Mouse (Mus musculus) testis, adult 2 months (tissue): ENCODE data around the gene Msantd3. TPM values are rescaled to one million over a fixed set of nuclear protein-coding genes. Genes with fewer than 3 reads are reported as not detected.
A peak's percentile ranks its signal among the peaks of the same experiment; 100 is the strongest.

Experiments used
- H3K27ac ChIP-seq: fragments of 200-500 bp; 2 replicates; pipeline ENCODE4 v1.5.1; 2012; ENCODE audit warnings: low read depth, low read length; ENCODE audit not compliant: control insufficient read depth, insufficient read depth
- H3K27me3 ChIP-seq: fragments of 200-500 bp; 2 replicates; pipeline ENCODE4 v1.6.1; 2012; ENCODE audit warnings: mild to moderate bottlenecking, low read length, moderate library complexity; ENCODE audit not compliant: control insufficient read depth, insufficient read depth
- H3K36me3 ChIP-seq: fragments of 200-500 bp; 2 replicates; pipeline ENCODE4 v1.6.1; 2012; ENCODE audit warnings: mild to moderate bottlenecking, low read length; ENCODE audit not compliant: control insufficient read depth, insufficient read depth
- H3K4me1 ChIP-seq: fragments of 200-500 bp; 2 replicates; pipeline ENCODE4 v1.6.1; 2012; ENCODE audit warnings: low read length; ENCODE audit not compliant: control insufficient read depth, insufficient read depth
- H3K4me3 ChIP-seq: fragments of 200-500 bp; 2 replicates; pipeline ENCODE4 v1.5.1; 2012; ENCODE audit warnings: low read depth, mild to moderate bottlenecking, low read length, moderate library complexity, mixed read lengths; ENCODE audit not compliant: control insufficient read depth
- CTCF ChIP-seq: fragments of 200-500 bp; IDR thresholded peaks from 2 replicates; pipeline ENCODE4 v1.5.1; 2012; ENCODE audit warnings: low read depth, mild to moderate bottlenecking, inconsistent platforms, low read length, moderate library complexity; ENCODE audit not compliant: control insufficient read depth, insufficient read depth, insufficient replicate concordance
- POLR2A ChIP-seq: fragments of 200-500 bp; IDR thresholded peaks from 2 replicates; pipeline ENCODE4 v1.6.1; 2012; ENCODE audit warnings: low read depth, mild to moderate bottlenecking, inconsistent platforms, low read length, moderate library complexity; ENCODE audit not compliant: control insufficient read depth
- polyA plus RNA-seq: library from polyadenylated mRNA; depleted of rRNA; stranded (reverse); fragments of >200 nt; gene quantifications from 2 replicates; pipeline ENCODE4 v1.2.3, GENCODE M21; 2012

The Msantd3 gene
- polyA plus RNA-seq, 1 experiment = 4.3 TPM

DNA sequence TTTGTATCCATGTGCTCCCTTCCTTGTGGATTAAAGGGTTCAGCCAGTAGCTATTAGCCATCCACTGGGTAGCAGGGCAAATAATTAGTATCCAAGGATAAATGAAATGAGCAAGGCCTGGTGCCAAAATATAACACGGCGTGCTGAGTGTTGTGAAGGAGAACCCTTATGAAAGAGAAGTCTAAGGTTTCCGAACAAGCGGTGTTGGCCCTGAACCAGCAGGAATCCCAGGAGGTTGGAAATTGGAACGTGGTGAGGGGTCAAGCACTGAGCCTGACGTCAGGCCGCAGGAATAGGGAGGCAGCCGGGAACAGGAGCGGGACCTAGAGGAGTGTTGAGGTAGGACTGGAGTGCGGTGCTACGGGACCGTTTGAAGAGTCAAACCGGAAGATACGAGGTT, 19.9 kb downstream of the Msantd3 start:
- Histone ChIP-seq H3K27me3 (no peaks in the 10 kb centered on the region), H3K27ac (no peak overlapping the region), H3K36me3 (no peaks in the 10 kb centered on the region), H3K4me3 (peak overlapping the region; percentile 19), H3K4me1 (peaks cover 12% of the 10 kb centered on the region)
- TF ChIP-seq CTCF (no peak), POLR2A (no peak)

GRCm38 (mm10) chr4:48561824-48562223, 22.1 kb downstream of the Msantd3 start:
- Histone ChIP-seq H3K4me1 (peaks cover 12% of the 10 kb centered on the region), H3K27ac (no peak overlapping the region), H3K4me3 (no peak overlapping the region), H3K27me3 (no peaks in the 10 kb centered on the region), H3K36me3 (no peaks in the 10 kb centered on the region)
- TF ChIP-seq CTCF = no peak
- TF ChIP-seq POLR2A = no peak

GRCm38 (mm10) chr4:48564962-48565361, 25.2 kb downstream of the Msantd3 start:
- TF ChIP-seq POLR2A = no peak
- TF ChIP-seq CTCF = no peak
- no peaks in the 10 kb centered on the region for H3K27me3 ChIP-seq
- H3K4me3 ChIP-seq = no peak overlapping the region
- H3K36me3 ChIP-seq = no peaks in the 10 kb centered on the region
- H3K4me1 ChIP-seq = peaks cover 12% of the 10 kb centered on the region
- H3K27ac ChIP-seq = no peak overlapping the region

- no peaks in the 10 kb centered on the region for H3K4me1 ChIP-seq
- H3K36me3 ChIP-seq = no peaks in the 10 kb centered on the region
- no peaks in the 10 kb centered on the region for H3K27me3 ChIP-seq
- no peak overlapping the region for H3K4me3 ChIP-seq
- no peak for TF ChIP-seq POLR2A
- TF ChIP-seq CTCF = no peak
- no peak overlapping the region for H3K27ac ChIP-seq
Measured at GRCm38 (mm10) chr4:48576361-48576760, 36.6 kb downstream of the Msantd3 start.

DNA sequence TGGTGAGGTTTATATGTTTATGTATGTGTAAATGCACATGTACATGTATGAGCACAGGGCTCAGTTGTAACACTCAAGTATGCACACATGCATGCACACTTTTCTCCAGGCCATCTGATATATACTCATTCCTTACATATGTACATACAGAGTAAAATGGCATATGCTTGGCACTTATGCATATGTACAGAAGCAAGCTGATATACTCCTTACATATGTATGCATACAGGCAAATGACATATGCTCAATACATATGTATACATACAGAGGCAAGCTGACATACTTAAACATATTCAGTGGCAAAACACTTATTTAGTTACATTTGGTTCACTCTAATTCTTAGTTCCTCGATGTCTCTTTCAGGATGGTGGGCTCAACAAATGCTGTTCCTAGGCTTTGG, 38.1 kb downstream of the Msantd3 start:
- H3K36me3 ChIP-seq = no peaks in the 10 kb centered on the region
- no peak overlapping the region for H3K27ac ChIP-seq
- H3K27me3 ChIP-seq = no peaks in the 10 kb centered on the region
- no peak overlapping the region for H3K4me3 ChIP-seq
- no peaks in the 10 kb centered on the region for H3K4me1 ChIP-seq
- no peak for TF ChIP-seq POLR2A

GRCm38 (mm10) chr4:48578399-48578798, 38.7 kb downstream of the Msantd3 start:
- Histone ChIP-seq H3K4me1 (no peaks in the 10 kb centered on the region), H3K4me3 (no peak overlapping the region), H3K27ac (no peak overlapping the region), H3K27me3 (no peaks in the 10 kb centered on the region), H3K36me3 (no peaks in the 10 kb centered on the region)
- TF ChIP-seq POLR2A = no peak
- TF ChIP-seq CTCF = no peak

DNA sequence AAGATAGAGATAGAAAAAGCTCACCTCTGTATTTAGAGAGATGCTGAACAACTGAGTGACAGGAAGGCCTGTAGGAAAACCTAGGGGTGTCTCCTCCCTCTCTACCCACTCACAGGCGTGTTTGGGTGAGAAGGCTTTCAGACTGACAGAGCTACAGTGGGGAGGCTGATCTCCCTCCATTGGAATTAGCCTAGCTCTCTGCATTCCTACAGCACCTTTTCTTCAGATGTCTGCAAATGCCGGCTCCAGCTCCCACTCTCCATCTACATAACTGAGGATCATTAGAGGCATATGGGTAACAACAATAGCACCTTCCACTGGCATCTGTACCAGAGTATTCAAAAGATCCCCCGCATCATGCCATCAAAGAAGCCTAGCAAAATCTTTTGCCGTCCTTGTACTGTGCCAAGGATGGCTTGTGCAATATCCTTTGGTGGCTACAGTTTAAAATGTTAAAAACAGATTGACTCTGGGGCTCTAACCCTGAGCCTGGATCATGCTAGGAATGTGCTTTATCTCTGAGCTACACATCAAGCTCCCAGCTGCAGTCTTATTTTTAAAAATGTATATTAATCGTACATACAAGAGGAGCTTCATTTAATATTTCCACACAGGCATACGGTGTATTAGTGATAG, 39.9 kb downstream of the Msantd3 start:
- Histone ChIP-seq H3K27ac (no peak overlapping the region), H3K36me3 (no peaks in the 10 kb centered on the region), H3K4me1 (no peaks in the 10 kb centered on the region), H3K4me3 (no peak overlapping the region), H3K27me3 (no peaks in the 10 kb centered on the region)
- TF ChIP-seq CTCF (no peak), POLR2A (no peak)

DNA sequence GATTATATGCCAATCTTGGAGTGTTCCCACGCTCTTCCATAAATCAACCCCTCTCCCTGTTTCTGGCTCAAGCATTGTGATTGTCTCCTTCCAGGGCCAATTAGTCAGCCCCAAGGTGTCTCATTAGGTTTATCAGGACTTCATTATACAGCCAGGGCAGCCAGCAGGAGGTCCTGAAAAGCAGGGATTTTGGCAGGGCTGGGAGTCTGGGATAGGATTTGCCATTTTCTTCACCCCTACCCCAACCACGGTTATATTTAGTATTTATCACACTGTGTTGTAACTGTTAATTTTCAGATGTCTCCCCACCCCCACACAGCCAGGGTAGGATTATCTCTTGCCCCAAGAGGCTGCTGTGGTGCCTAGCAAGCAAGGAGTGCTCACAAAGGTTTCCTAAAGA, 41.5 kb downstream of the Msantd3 start:
- no peak for TF ChIP-seq CTCF
- TF ChIP-seq POLR2A = no peak

GRCm38 (mm10) chr4:48581993-48582392, 42.3 kb downstream of the Msantd3 start:
- no peak for TF ChIP-seq CTCF
- no peak for TF ChIP-seq POLR2A
- Histone ChIP-seq H3K27me3 (no peaks in the 10 kb centered on the region), H3K36me3 (no peaks in the 10 kb centered on the region), H3K27ac (no peak overlapping the region), H3K4me1 (peaks cover 8% of the 10 kb centered on the region), H3K4me3 (peak overlapping the region; percentile 7; the same call in 1 of the 2 replicates)

More for the DNA sequence above, 41.5 kb downstream of the Msantd3 start:
- H3K27me3 ChIP-seq = no peaks in the 10 kb centered on the region
- no peak overlapping the region for H3K4me3 ChIP-seq
- no peak overlapping the region for H3K27ac ChIP-seq
- no peaks in the 10 kb centered on the region for H3K36me3 ChIP-seq
- H3K4me1 ChIP-seq = peaks cover 6% of the 10 kb centered on the region
